Mouse (Mus musculus) layer of hippocampus, postnatal 25 days (tissue): ENCODE measurements around the gene Vps51. TPM values are rescaled to one million over a fixed set of nuclear protein-coding genes. Genes with fewer than 3 reads are reported as not detected.

ENCODE experiments used
- DNase-seq, 2 experiments: peaks; one replicate each; pipeline ENCODE4 v3.0.0; 2022; ENCODE audit warnings: mixed read lengths in 2 of 2, low spot score in 1 of 2; ENCODE audit errors: extremely low spot score in 1 of 2
- total RNA-seq, 2 experiments: library from RNA; stranded (reverse); gene quantifications; 2 replicates each; pipeline ENCODE4 v1.2.3; 2021

Gene Vps51
- total RNA-seq, 2 experiments from 2014 or later: 83.7 to 96.3 TPM

DNA sequence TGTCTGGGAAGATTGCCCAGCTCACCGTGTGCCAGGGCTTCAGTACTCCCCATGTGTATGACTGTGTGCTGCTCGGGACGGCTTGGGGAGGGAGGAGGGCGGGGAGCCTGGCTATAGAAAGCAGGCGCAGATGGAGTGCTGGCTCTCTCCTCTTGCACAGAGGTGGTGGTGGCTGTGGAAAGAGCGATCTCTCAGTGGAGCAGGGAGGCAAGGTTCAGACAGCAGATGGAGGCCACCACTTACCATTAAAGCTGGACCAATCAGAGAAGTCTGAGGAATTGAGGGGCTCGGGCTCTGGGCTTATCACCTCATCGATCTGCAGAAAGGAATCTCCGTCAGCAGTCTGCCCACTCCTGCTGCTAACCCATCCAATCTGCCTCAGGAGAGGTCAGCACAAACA, 5.1 kb upstream of the Vps51 start, which contains the start of gene Gm28374:
Gene Gm28374, minus strand, starts transcription at position 101 of the 400 bp plus-strand sequence.
- no peak for DNase-seq

DNA sequence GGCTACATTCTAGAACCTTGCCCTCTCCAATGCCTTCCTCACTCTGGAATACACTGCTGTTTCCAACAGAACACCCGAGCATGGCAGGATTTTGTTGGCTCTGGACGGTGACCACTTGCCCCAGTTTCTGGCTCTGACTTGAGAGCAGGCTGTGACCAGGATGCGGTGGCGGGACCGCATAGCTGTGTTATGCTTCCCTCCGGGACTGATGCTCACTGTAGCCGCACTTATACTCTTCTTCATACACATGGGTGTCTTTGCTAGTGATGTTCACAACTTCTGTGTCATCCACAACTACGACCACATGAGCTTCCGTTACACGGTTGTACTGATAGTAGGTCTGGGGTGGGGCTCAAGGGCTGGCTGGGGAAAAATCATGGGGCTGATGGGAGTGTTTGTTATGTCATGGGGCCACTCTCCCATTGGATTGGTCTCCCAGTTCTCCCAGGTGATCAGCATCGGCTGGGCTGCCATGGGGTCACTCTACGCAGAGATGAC, 3.0 kb upstream of the Vps51 start, which contains the start of gene Tmem262:
Gene Tmem262, plus strand, starts transcription at position 51 of the 498 bp plus-strand sequence.
- no peak for DNase-seq

DNA sequence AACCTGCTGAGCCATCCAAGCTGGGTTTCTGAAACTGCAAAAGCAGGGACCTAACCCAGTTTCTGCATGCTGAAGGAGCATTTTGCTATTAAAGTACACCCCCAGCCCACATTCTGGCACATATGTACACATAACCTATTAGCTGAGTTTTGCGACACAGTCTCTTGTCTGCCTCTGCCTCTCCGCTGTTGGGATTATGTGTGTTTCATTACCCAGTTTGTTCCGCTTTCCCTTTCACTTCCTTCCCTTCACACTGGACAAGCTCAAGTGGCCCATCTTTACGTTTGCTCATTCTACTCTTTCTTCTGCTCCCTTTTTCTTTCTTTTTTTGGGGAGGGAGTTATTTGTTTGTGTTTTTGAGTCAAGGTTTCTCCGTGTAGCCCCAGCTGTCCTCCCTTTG, 3.1 kb downstream of the Vps51 start:
- no peak for DNase-seq

DNA sequence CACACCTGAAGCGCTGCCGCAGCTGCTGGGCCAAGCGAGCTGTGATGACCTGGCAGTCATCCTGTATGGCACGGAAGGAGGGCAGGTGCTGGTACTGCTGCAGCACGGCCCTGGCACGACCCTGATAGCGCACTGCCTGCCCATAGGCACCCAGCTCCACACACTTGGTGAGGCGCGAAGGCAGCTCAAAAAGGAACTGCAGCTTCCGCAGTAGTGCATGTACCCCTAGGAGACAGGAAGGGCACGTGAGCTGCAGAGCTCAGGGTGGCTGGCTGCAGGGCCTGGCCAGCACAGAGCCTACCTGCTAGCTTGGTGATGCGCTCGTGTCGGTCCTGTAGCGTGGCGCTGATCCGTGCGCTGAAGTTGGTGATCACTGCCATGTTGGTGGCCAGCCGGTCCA, 5.8 kb downstream of the Vps51 start:
- no peak for DNase-seq

DNA sequence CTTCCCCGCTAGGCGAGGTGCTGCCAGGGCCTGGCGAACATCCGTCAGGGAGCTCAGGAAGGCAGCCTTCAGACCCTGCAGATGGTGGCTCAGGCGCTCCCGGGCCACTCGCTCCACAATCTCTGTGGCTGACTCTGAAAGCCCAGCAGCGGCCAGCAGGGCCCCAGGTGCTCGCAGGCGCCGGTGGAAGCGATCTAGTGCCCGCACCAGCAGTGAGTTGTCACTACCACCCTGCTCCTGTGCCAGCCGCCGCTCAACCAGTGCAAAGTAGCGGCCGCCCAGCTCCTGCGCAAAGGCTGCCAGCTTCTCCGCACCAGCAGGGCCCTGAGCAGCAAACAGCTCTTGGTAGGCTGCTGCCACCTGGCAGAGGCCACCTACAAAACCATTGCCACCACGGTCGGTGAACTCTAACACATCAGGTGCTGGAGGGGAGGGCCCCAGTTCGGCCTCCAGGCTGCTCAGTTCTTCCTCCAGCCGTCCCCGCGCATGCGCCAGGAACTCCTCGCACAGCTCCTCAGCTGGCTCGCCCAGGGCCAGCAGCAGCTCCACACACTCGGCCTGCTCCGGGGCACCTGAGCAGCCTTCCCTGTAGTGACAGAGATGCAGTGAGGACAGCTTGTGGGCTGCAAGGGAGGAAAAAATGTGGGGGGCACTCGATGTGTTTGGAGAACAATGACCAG, 6.3 kb downstream of the Vps51 start:
- DNase-seq: no peak

DNA sequence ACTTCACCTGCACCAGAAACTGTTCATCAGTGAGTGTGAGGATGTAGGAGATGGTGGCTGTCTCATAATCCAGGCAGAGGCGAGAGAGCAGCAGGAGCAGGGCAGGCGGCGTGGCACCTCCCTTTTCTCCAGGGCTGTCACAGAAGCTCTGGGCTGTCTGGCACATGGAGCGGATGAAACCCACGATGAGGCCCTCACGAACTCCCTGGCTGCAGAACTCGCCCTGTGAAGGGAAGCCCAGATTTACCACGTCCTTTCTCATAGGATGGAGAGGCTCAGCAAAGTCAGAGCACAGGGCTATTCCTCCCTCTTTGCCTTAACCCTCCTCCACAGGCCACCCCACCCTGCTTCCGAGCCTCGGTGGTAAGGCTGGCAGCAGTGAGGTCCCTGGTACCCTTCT, 7.2 kb downstream of the Vps51 start:
- no peak for DNase-seq

DNA sequence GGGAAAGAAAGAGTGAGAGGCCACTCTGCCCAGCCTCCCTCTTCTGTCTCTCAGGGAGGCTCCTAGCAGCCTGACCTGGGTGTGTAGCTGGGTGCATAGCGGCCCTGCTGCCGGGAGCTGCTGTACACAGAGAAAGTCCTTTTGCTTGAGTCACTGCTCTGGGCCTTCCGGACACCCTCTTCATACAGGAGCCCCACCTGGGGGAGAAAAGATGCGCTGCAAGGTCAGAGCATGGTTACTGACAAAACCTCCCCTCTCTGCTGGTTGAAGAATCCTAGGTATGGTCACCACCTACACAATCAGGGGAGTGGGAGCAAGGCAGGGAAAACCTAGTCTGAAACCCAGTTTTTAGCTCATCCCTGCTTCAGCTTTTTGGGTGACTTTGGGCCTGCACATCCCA, 8.1 kb downstream of the Vps51 start:
- no peak for DNase-seq

DNA sequence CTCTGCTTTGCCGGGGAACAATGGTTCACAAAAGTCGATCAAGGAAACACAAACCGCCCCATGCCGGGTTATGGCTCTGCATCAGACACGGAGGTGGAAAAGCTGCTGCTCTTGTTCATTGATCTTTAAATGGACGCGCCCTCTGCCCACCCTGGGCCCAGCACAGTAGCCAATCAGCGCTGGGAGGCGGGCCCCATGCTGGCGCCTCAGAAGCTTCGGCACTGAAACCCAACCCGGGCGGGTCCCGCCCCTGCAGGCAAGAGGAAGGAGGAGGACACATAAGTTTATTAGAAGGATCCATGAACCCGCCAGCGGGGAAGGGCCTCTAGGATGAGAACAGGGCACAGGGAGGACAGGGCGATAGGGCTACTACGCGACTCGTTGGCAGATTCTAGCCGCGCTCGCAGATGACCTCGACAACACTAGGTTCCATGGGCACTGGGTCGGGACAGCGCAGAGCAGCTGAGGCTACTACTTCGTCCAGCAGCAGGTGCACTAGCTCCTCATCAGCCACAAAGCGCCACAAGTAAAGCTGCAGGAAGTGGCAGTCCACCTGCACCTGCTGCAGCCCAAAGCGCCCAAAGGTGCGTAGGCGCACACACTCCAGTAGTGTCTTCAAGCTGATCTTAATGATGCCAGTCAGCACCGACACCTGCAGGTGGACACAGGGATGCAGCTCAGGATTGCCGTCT, 9.2 kb downstream of the Vps51 start, which contains the start of gene Tm7sf2:
Gene Tm7sf2, minus strand, starts transcription at position 650 of the 692 bp plus-strand sequence.
- DNase-seq: peak; percentile 70 to 73

DNA sequence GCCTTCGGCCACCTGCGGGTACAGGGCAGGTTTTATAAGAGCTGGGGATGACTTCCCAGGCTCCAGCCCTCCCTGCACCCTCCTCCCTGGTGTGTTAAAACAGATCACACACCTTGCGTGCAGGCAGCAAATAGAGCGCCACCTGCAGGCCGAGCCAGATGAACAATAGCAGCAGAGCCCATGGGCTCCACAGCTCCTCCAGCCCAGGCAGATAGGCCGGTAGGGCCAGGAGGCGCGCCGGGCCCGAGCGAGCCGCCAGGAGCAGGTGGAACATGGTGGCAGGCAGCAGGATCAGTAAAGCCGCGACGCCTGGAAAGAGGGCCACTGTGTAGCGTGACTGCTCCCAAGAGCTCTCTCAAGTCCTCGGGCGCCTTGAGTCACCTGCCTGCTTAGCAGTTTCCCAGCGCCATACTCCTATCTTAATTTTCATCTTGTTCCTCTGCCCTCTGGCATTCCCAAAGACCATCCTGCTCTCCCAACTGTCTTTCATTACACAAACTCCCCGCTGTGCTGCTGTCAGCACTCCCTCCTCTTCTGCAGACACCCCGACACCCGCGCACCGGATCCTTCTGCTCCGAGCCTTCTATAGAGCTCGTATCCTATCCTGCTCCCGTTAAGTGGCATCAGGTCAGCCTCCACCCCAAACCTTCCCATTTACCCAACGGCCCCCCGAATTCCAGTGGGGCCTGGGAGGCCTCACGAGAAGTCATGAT, 9.9 kb downstream of the Vps51 start:
- peak; percentile 73 to 85 for DNase-seq

DNA sequence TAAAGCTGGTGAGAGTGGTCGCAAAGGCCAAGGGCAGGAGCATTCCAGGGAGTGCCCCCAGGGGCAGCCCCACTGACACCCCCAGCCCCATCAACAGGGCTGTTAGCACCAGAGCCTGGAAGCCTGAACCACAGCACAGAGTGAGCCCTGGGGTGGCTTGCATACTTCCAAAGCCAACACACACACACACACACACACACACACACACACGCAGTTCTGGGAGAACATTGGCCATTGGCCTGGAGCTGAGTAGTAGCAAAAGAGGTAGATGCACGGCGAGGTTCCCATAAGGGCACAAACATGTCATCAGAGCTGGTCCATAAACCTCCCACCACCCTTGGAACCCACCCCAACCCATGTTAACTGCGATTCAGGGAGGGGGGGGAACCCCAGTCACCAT, 10.5 kb downstream of the Vps51 start:
- DNase-seq: no peak

DNA sequence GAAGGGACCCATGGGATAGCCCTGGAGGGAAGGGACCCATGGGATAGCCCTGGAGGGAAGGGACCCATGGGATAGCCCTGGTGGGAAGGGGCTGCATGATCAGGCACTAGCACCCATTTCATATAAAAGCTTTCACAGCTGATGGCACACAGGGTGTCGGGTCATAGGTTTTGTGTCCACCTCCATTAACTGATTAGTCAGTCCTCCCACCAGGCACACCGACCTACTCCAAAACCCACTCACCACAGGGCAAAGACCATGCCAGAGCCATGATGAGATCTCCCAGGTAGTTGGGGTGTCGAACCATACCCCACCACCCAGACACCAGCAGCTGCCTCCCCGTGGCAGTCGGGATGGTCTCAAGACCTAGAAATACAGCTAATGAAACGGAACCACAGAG, 13.9 kb downstream of the Vps51 start:
- no peak for DNase-seq

DNA sequence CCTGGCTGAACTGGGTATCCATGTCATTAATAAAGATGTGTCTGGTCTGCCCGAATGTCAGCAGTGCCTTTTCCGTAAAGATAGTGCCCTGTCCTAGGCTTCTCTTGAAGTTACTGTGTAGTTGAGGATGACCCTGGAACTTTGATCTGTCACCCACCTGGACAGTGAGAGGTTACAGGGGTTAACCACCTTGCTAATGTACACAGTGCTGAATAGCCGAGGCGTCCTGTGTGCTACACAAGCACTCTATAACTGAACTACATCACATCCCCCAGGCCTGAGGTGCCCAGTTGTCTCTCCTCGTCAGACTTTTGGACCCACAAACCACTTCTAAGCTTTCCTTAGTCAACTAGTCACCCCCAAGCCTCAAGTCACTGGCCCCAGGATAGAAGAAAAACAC, 14.6 kb downstream of the Vps51 start:
- DNase-seq: no peak

DNA sequence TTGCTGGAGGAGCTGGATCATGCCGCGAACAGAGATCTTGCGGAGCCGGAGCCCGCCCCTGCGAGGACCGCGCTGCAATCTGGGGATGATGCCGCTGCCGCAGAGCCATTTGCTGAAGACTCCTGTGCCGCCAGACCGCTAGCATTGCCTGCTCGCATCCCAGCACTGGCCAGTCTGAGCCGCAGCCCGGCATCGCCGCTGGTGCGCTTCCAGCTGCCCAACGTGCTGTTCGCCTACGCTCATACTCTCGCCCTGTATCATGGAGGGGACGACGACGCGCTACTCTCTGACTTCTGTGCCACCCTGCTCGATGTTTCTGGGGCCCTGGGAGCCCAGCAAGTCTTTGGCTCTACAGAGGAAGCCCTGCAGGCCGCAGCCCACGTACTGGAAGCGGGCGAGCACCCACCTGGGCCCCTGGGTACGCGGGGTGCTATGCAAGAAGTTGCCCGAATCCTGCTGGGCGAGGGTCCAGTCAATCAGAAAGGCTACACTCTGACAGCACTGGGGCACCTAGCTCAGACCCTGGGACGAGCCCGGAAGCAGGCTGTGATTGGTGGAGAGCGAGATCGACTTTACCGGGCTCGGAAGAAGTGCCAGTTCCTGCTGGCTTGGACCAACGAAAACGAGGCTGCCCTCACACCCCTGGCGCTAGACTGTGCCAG, 15.3 kb downstream of the Vps51 start:
- DNase-seq: no peak

DNA sequence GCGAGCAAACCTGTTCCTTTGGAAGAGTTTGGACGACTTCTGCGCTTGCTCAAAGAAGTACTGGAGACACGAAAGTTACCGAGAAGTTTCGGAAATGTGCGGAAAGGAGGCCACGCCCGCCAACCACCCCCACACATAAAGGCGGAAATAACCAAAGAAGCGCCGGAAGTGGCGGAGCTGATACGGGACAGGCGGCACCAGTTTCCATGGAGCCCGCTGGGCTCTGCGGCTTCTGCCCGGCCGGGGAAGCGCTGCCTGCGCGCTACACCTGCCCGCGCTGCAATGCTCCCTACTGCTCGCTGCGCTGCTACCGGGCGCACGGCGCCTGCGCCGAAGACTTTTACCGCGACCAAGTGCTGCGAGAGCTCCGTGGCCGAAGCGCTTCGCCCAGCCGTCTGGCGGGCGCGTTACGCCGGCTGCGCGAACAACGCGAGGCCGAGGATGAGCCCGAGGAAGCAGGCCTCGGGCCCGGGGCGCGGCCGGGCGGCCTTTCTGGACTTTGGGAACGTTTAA, 16.0 kb downstream of the Vps51 start, which contains the start of gene Znhit2:
Gene Znhit2, plus strand, starts transcription at position 172 of the 513 bp plus-strand sequence.
- DNase-seq: peak; percentile 81 to 87

DNA sequence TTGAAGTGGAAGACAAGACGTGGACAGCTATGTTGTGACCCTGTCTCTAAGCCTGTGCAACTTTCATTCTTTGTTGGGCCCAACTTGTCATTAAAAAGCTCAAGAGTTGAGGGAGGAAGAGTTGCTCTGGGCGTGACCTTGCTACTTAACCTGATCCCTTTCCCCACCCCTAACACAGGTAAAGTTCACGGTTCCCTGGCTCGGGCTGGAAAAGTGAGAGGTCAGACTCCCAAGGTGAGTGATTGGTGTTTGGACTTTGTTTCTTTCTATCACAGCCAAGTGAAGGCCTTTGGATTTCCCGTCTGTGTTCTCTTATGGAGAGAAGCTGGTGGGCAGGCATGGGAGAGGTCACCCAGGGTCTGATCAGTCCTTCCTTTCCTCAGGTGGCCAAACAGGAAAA, 18.1 kb downstream of the Vps51 start:
- no peak for DNase-seq

DNA sequence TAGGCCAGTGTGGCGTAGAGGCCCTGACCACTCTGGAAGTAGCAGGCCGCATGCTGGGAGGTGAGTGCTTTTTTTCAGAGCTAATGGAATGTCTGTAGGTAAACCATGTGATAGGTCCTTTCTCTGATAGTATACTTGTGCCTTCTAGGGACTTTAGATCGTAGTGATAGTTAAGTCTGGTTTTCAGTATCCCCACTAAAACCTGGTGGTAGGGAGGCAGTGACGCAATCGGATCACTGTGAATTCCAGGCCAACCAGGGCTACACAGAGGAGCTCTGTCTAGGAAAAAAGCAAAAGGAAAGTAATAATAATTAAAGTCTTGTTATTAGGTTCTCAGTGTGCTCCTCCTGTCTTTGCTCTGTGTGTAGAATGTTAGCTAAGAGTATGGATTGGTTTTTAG, 18.5 kb downstream of the Vps51 start:
- no peak for DNase-seq

DNA sequence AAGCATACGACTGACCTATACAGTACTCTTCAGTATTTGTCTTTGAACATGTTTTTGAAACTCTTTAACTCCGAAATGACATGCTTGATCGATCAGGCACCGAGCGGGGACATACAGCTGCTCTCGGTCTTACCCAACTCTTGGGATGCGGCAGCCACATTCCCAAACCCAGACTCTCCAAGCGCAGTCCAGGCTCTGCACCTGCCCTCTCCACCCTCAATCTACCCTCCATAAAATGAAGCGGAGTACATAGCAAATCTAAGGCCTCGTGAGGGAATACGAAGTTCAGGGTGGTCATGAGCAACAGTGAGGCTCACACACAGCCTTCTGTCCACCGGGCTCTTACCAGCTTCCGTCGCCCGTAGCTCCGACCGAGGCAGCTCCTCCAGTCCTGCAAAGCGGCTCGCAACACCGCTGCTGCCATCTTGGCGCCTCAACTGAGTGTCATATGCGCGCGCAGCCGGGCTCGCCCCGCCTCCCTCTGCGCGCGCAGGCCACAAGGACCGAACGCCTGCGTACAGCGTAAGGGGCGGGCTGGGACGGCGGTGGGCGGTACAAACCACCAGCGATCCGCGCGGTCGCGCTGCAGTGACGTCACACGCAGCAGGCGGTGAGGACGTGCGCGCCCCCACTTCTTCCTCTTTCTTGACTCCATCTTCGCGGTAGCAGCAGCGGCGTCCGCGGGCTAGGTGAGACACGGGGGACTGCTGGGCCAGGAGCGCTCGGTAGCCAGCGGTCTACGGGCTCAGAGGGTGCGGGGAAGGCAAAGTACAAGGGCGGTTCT, 19.5 kb downstream of the Vps51 start, which contains the start of the genes Mrpl49 and Fau:
Gene Mrpl49, minus strand, starts transcription at position 473 of the 784 bp plus-strand sequence.
Gene Fau, plus strand, starts transcription at position 532 of the 784 bp plus-strand sequence.
- peak; percentile 98 for DNase-seq

DNA sequence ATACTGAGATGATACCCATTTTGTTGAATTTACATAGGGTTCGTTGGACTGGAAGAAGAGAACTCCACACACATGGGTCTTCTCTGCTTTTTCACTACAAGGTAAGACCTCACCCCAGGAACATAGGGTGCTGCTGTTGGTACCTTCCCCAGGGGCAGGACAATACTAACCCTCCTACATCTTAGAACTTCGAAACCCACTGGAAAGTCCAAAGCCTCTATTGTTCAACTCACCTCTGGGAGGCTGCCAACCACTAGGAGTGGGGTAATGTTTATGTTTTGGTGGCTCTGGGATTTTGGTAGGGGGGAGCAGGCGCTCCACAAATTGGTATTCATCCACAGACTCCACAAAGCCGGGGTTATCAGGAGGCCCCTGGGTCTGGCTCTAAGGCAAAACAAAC, 20.3 kb downstream of the Vps51 start:
- DNase-seq: no peak

DNA sequence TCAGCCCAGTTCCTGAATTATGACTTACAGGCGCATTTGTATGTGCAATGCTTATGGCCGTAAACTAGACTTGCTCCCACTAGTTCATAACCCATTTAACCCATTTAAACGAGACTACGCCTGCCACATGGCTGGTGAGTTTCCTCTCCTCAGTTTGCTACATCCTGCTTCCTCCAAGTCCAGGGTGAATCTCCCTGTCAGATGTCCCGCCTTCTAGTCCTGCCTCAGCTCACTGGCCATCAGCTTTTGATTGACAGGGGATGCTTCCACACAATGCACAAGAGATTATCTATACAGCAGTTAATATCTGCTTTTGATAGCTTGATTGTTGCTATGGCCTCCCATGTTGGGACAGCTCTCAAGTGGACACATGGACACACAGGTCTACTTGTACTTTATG, 22.7 kb downstream of the Vps51 start:
- DNase-seq: no peak
